Mouse (Mus musculus): ENCODE measurements at regions not wholly inside any gene's neighbourhood (a gene's known extent, or its start where the extent isn't known, plus 50 kb on each side); places are given as distances from the start of the nearest gene placed in this dataset.
A peak's percentile ranks its signal among the peaks of the same experiment; 100 is the strongest.

DNA sequence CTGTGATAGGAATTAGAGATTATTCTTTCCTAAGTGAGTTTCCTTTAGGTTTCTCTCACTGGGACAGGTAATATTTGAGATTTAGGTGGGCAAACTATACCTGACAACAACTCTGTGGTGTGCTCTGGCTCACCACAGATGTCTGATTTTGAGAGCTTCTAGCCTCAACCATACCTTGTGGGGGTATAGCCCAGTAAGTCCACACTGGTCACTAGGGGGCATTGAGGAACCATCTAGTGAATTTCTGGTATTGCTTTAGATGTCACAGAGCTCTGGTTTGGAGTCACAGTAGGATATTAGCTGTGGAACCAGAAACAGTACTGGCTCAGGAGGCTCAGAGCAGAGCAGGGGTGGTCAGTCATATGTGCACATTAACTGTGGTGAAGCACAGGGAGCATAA, 91.5 kb upstream of the 2210010C04Rik start:
- H3K27ac ChIP-seq (replicated peaks), result no peak overlapping the region
- H3K4me2 ChIP-seq, result no peak overlapping the region
- H3K4me3 ChIP-seq, result no peak overlapping the region
- no peaks in the 10 kb centered on the region for H3K27me3 ChIP-seq (replicated peaks)
- H3K36me3 ChIP-seq, result no peaks in the 10 kb centered on the region
- H3K9ac ChIP-seq, result no peak overlapping the region
- H3K9me3 ChIP-seq, result no peaks in the 10 kb centered on the region
- ATAC-seq (ENCODE audit: extremely low read depth, insufficient number of reproducible peaks, low FRiP score, low TSS enrichment), result no peak
- no peaks in the 10 kb centered on the region for H3K4me1 ChIP-seq

DNA sequence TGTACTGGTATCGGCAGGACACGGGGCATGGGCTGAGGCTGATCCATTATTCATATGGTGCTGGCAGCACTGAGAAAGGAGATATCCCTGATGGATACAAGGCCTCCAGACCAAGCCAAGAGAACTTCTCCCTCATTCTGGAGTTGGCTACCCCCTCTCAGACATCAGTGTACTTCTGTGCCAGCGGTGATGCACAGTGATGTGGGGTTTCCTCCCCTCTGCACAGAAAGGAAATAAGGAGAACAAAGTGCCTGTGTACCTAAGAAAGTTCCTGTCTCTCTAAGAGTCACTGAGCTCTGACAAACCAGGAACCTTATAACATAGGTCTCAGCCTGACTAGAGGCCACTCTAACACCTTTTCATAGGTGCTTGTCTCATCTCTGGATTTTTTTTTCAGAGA, 86.3 kb upstream of the 2210010C04Rik start:
- H3K4me1 ChIP-seq, result 0 out of 2 replicates have a peak, but pooled peaks cover 5% of the 10 kb centered on the region
- H3K4me3 ChIP-seq, result no peak overlapping the region
- H3K36me3 ChIP-seq, result no peaks in the 10 kb centered on the region
- H3K4me2 ChIP-seq, result no peak overlapping the region
- ATAC-seq (ENCODE audit: extremely low read depth, insufficient number of reproducible peaks, low FRiP score, low TSS enrichment), result no peak
- H3K27ac ChIP-seq (replicated peaks), result no peak overlapping the region
- WGBS, result 77% methylated on average over 3 of the region's 3 CpGs
- H3K9me3 ChIP-seq, result no peaks in the 10 kb centered on the region
- no peak overlapping the region for H3K9ac ChIP-seq
- H3K27me3 ChIP-seq (replicated peaks), result no peaks in the 10 kb centered on the region

DNA sequence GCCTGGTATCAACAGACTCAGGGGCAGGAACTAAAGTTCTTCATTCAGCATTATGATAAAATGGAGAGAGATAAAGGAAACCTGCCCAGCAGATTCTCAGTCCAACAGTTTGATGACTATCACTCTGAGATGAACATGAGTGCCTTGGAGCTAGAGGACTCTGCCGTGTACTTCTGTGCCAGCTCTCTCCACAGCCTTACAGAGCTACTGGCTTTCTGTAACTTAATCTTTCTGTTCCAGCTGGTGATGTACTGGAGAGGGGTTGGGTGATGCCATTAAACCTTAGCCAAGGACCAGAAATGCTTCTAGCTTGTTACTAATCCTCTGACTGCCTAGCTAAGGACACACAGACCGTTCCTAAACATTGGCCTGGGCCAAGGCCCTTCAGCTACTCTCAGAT, 83.9 kb upstream of the 2210010C04Rik start:
- 67% methylated on average over 2 of the region's 2 CpGs for WGBS
- H3K4me3 ChIP-seq, result no peak overlapping the region
- H3K27me3 ChIP-seq (replicated peaks), result no peaks in the 10 kb centered on the region
- no peak overlapping the region for H3K27ac ChIP-seq (replicated peaks)
- 0 out of 2 replicates have a peak, but pooled peaks cover 5% of the 10 kb centered on the region for H3K4me1 ChIP-seq
- no peak overlapping the region for H3K4me2 ChIP-seq
- H3K36me3 ChIP-seq, result no peaks in the 10 kb centered on the region
- no peak overlapping the region for H3K9ac ChIP-seq
- ATAC-seq (ENCODE audit: extremely low read depth, insufficient number of reproducible peaks, low FRiP score, low TSS enrichment), result no peak
- no peaks in the 10 kb centered on the region for H3K9me3 ChIP-seq

GRCm38 (mm10) chr6:41118201-41118976, 83.1 kb upstream of the 2210010C04Rik start:
- Histone ChIP-seq H3K4me1 (0 out of 2 replicates have a peak, but pooled peaks cover 5% of the 10 kb centered on the region), H3K9ac (peak overlapping the region; percentile 54; the same call in 1 of the 2 replicates), H3K9me3 (no peaks in the 10 kb centered on the region), H3K27me3 (replicated peaks) (no peaks in the 10 kb centered on the region; the same call in 1 of the 2 replicates), H3K27ac (replicated peaks) (no peak overlapping the region), H3K4me3 (0 out of 2 replicates have a peak overlapping the region, but pooled peaks have one; percentile 11), H3K4me2 (peak overlapping the region; percentile 56), H3K36me3 (no peaks in the 10 kb centered on the region)
- WGBS, result 10% methylated on average over 7 of the region's 7 CpGs
- no peak for ATAC-seq (ENCODE audit: extremely low read depth, insufficient number of reproducible peaks, low FRiP score, low TSS enrichment)

DNA sequence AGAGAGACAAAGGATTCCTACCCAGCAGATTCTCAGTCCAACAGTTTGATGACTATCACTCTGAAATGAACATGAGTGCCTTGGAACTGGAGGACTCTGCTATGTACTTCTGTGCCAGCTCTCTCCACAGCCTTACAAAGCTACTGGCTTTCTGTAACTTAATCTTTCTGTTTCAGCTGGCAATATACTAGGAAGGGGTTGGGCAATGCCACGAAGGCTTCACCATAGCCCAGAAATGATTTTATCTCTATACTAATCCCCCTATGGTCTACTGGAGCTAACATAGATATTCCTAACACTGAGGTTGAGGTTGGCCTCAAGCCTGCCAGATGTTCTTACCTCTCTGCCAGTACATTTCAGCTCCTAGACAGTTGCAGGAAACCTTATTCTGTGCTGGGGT, 78.6 kb upstream of the 2210010C04Rik start:
- ATAC-seq (ENCODE audit: extremely low read depth, insufficient number of reproducible peaks, low FRiP score, low TSS enrichment), result no peak
- 35% methylated on average over 1 of the region's 1 CpGs for WGBS

DNA sequence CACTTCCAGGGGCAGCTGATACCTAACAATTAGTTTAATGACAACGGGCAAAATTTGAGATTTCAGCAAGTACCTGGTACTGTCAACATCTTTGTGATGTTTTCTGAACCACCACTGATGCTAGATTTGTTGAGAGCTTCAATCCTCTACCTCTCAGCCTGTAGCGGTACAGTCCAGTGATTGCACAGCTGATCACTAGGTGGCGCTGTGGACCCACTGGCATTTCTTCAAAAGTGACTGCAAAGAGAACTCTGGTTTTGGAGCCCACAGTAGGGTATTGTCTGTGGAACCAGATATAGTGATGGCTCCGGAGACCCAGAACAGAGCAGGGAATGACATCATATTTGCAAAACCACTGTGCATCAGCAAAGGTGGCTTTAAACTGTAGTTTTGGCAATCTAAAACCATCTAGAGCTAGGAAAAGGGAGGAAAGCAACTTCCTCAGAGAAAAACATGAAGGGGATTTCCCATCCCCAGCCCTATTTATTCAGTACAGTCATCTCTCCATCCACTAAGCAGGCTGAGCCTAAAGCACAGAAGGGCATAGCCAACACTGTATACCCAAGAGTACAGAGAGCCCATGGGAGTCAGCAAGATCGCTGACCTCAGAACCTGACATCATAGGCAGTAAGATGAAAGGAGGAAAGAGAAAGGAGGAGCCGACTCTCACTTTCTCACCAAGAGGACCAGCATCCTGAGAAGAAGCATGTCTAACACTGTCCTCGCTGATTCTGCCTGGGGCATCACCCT, 77.7 kb upstream of the 2210010C04Rik start:
- 39% methylated on average over 7 of the region's 7 CpGs for whole genome bisulfite sequencing
- H3K27me3 ChIP-seq (replicated peaks), result no peaks in the 10 kb centered on the region; the same call in 1 of the 2 replicates
- H3K9me3 ChIP-seq, result no peaks in the 10 kb centered on the region
- H3K4me3 ChIP-seq, result no peak overlapping the region
- no peak overlapping the region for H3K9ac ChIP-seq
- H3K27ac ChIP-seq (replicated peaks), result no peak overlapping the region
- no peaks in the 10 kb centered on the region for H3K4me1 ChIP-seq
- ATAC-seq (ENCODE audit: extremely low read depth, insufficient number of reproducible peaks, low FRiP score, low TSS enrichment), result no peak
- H3K36me3 ChIP-seq, result no peaks in the 10 kb centered on the region
- H3K4me2 ChIP-seq, result no peak overlapping the region

More for the DNA sequence above, 78.6 kb upstream of the 2210010C04Rik start:
- H3K9me3 ChIP-seq, result no peaks in the 10 kb centered on the region
- H3K4me3 ChIP-seq, result no peak overlapping the region
- no peaks in the 10 kb centered on the region for H3K36me3 ChIP-seq
- H3K4me1 ChIP-seq, result 0 out of 2 replicates have a peak, but pooled peaks cover 5% of the 10 kb centered on the region
- no peak overlapping the region for H3K9ac ChIP-seq
- no peak overlapping the region for H3K4me2 ChIP-seq
- no peaks in the 10 kb centered on the region; the same call in 1 of the 2 replicates for H3K27me3 ChIP-seq (replicated peaks)
- no peak overlapping the region for H3K27ac ChIP-seq (replicated peaks)

DNA sequence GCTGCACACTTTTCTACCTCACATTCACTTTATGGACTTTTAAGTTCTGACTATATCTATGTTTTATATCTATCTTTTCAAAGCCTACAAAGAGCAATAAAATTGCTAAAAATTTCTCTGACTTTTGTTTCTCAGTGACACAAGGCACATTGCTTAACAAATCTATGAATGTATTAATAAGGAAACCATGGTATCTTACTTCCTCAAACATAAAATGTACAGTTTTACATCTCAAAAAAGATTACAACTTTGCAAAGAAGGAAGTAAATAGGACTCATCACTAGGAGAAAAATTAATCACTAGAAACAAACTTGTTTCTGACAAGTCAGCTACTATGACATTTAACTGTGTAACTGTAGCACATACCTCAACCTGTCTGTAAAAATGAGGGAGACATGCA, 76.5 kb upstream of the 2210010C04Rik start:
- no peak for ATAC-seq (ENCODE audit: extremely low read depth, insufficient number of reproducible peaks, low FRiP score, low TSS enrichment)
- H3K4me3 ChIP-seq, result no peak overlapping the region
- no peaks in the 10 kb centered on the region for H3K36me3 ChIP-seq

DNA sequence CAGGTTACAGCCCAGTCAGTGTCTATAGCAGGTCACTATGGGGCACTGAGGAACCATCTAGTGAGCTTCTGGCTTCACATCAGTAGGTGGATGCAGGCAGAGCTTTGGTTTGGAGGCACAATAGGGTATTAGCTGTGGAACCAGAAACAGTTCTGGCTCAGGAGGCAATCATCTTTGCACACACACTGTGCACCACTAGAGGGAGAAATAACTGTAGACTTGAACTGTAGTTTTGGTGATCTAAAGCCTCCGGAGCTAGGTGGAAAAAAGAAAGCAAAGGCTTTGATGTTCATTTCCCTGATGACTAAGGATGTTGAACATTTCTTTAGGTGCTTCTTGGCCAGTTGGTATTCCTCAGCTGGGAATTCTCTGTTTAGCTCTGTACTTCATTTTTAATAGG, 73.6 kb upstream of the 2210010C04Rik start:
- no peak overlapping the region for H3K4me3 ChIP-seq
- ATAC-seq (ENCODE audit: extremely low read depth, insufficient number of reproducible peaks, low FRiP score, low TSS enrichment), result no peak
- no peak overlapping the region for H3K27ac ChIP-seq (replicated peaks)
- no peaks in the 10 kb centered on the region for H3K4me1 ChIP-seq
- WGBS, result 59% methylated on average over 1 of the region's 1 CpGs
- no peaks in the 10 kb centered on the region for H3K36me3 ChIP-seq
- no peak overlapping the region for H3K9ac ChIP-seq
- H3K9me3 ChIP-seq, result no peaks in the 10 kb centered on the region
- no peak overlapping the region for H3K4me2 ChIP-seq
- H3K27me3 ChIP-seq (replicated peaks), result no peaks in the 10 kb centered on the region; the same call in 1 of the 2 replicates

More for the DNA sequence above, 76.5 kb upstream of the 2210010C04Rik start:
- H3K27ac ChIP-seq (replicated peaks), result no peak overlapping the region
- no peak overlapping the region for H3K4me2 ChIP-seq
- H3K27me3 ChIP-seq (replicated peaks), result no peaks in the 10 kb centered on the region; the same call in 1 of the 2 replicates
- no peak overlapping the region for H3K9ac ChIP-seq
- H3K4me1 ChIP-seq, result no peaks in the 10 kb centered on the region
- no peaks in the 10 kb centered on the region for H3K9me3 ChIP-seq

DNA sequence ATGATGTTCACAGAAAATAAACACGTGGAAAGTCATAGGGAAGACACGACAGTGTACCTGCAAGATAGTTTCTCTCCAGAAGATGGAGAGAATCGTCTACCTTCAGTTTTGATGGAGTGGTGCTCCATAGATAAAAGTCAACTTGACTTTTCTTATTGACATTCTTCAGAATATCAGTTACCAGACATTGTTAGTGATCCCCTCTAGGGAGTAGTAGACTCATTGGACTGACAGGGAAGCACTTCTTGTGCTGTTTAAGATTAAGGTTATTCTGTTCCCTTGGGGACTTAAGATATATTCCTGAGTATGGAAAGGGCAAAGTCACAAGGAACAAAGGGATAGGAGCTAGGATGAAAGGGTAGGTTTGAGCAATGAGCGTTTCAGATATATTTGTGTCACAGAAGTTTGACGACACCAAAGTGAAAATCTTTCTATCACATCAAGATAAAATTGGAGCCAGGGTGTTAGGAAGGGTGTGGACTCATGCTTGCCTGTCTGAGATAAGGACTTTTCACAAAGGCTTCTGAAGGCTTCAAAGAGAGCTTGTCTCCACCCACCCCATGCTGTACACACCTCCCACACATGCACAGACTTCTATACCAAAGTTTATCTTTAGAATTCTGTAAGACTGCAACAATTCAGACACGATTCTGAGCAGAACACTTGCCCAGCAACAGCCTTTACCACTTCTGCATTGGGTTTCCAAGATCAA, 68.5 kb upstream of the 2210010C04Rik start:
- Histone ChIP-seq H3K9ac (no peak overlapping the region), H3K4me2 (no peak overlapping the region), H3K36me3 (no peaks in the 10 kb centered on the region), H3K4me3 (no peak overlapping the region), H3K27me3 (replicated peaks) (no peaks in the 10 kb centered on the region), H3K4me1 (no peaks in the 10 kb centered on the region), H3K27ac (replicated peaks) (no peak overlapping the region), H3K9me3 (no peaks in the 10 kb centered on the region)
- ATAC-seq (ENCODE audit: extremely low read depth, insufficient number of reproducible peaks, low FRiP score, low TSS enrichment), result no peak
- WGBS, result 64% methylated on average over 6 of the region's 6 CpGs

DNA sequence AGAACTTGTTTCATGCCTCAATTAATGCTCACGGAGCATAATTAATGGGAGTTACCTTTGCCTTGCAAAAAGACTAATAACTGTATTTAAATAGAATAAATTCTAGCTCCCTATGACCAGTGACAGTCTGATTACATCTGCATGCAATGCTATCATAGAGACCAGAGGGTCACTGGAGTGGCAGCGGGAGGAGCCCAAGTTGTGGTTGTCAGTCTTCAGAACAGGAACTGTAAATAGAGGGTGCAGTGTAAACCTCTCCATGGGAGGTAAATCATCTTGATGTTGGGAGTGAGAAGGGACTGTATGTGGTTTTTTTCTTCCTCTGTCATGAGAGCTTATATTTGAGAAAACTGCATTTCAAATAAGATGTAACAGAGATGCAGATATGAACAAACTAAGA, 66.7 kb upstream of the 2210010C04Rik start:
- 60% methylated on average over 2 of the region's 2 CpGs for WGBS

GRCm38 (mm10) chr6:41100258-41100657, 64.9 kb upstream of the 2210010C04Rik start:
- H3K4me3 ChIP-seq, result no peak overlapping the region
- no peak for ATAC-seq (ENCODE audit: extremely low read depth, insufficient number of reproducible peaks, low FRiP score, low TSS enrichment)
- no peaks in the 10 kb centered on the region for H3K27me3 ChIP-seq (replicated peaks)
- WGBS, result 93% methylated on average over 2 of the region's 2 CpGs
- no peaks in the 10 kb centered on the region for H3K4me1 ChIP-seq
- H3K36me3 ChIP-seq, result no peaks in the 10 kb centered on the region
- H3K9me3 ChIP-seq, result no peaks in the 10 kb centered on the region
- H3K27ac ChIP-seq (replicated peaks), result no peak overlapping the region
- no peak overlapping the region for H3K4me2 ChIP-seq
- H3K9ac ChIP-seq, result no peak overlapping the region

More for the DNA sequence above, 66.7 kb upstream of the 2210010C04Rik start:
- H3K27ac ChIP-seq (replicated peaks), result no peak overlapping the region
- no peak overlapping the region for H3K9ac ChIP-seq
- no peaks in the 10 kb centered on the region for H3K4me1 ChIP-seq
- no peaks in the 10 kb centered on the region for H3K9me3 ChIP-seq
- H3K27me3 ChIP-seq (replicated peaks), result no peaks in the 10 kb centered on the region
- no peak overlapping the region for H3K4me2 ChIP-seq
- H3K36me3 ChIP-seq, result no peaks in the 10 kb centered on the region
- ATAC-seq (ENCODE audit: extremely low read depth, insufficient number of reproducible peaks, low FRiP score, low TSS enrichment), result no peak
- no peak overlapping the region for H3K4me3 ChIP-seq
